Mouse (Mus musculus) thymus, adult 2 months (tissue): ENCODE results near the gene Adgrb3.

Source experiments
- CTCF ChIP-seq: fragments of 200-500 bp; IDR thresholded peaks from 2 replicates; pipeline ENCODE4 v1.5.1; 2012; ENCODE audit warnings: mild to moderate bottlenecking, control low read depth, low read length, moderate library complexity, borderline replicate concordance; ENCODE audit not compliant: control insufficient read depth, poor library complexity, insufficient read depth; ENCODE audit errors: extremely low read depth
- POLR2A ChIP-seq: fragments of 200-500 bp; IDR thresholded peaks from 2 replicates; pipeline ENCODE4 v1.6.1; 2012; ENCODE audit warnings: mild to moderate bottlenecking, low read length, control low read depth, moderate library complexity; ENCODE audit not compliant: control insufficient read depth, poor library complexity, insufficient read depth; ENCODE audit errors: extremely low read depth

DNA sequence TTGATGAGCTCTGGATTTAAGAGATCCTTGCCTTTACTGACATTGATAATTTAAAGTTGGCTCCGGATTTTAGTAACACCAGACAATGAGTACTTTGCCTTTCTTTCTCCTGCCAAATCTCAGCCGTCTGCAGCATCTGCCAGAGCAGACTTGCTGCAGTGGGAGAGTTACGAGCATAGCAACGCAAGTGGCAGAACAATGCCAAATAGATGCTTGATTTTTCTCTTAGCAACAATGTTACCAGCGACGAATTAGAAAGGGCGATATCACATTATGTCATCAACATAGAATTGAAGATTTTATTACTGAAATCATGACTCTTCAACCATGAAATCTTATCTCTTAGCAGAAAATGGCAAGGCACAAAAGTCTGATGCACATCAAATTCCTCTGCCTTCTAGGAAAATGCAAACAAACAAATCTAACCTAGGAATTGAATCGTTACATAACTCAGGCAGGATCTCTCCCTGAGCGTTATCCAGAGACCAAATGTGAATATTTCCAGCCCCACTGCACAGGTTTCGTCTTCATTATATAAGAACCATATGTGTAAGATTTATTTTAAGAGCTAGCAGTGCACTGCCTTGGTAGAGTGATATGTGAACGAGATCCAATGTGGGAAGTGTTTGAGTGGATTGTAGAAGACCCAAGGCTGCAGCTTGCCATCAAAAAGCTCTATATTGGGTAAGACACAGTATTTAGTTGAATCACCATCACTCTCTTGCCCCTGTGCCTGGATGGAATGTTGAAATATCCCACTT, 663.3 kb downstream of the Adgrb3 start:
- TF ChIP-seq POLR2A: no peak
- no peak for TF ChIP-seq CTCF
